Mouse (Mus musculus) heart, adult 8-10 months (tissue): ENCODE results near the gene Fam78a. TPM values are rescaled to one million over a fixed set of nuclear protein-coding genes. Genes with fewer than 3 reads are reported as not detected.

Experiments used
- DNase-seq: peaks from one replicate; pipeline ENCODE4 v3.0.0; 2022; ENCODE audit warnings: low spot score
- total RNA-seq, 4 experiments: library from RNA; stranded (reverse); gene quantifications; 2 replicates each; pipeline ENCODE4 v1.2.4; 2022

The Fam78a gene
- 10 to 100 TPM; 12.7 to 26.1 (median 16.3) TPM for total RNA-seq

GRCm38 (mm10) chr2:32084111-32084871, at the start of gene Fam78a:
Fam78a (minus strand) TSS chr2:32084857.
- DNase-seq: no peak

DNA sequence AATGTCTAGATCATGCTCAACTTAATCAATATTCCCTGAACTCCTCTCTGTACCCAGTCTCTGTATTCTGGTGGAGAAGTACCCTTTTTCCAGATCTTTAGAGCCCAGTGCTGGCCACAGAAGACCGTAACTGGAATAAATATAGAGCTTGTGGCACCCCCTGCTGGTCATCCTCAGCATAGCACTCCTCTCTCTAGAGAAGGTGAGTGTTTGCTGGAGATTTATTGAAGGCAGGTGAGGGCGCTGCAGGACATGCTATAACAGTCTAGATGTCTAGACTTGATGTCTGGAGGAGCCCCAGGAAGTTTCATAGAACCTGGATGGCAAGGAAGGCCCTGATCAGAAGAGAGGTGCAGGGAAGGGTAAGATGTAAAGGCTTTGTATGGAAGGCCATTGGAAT, 49.4 kb upstream of the Fam78a start:
- peak; percentile 83 for DNase-seq

DNA sequence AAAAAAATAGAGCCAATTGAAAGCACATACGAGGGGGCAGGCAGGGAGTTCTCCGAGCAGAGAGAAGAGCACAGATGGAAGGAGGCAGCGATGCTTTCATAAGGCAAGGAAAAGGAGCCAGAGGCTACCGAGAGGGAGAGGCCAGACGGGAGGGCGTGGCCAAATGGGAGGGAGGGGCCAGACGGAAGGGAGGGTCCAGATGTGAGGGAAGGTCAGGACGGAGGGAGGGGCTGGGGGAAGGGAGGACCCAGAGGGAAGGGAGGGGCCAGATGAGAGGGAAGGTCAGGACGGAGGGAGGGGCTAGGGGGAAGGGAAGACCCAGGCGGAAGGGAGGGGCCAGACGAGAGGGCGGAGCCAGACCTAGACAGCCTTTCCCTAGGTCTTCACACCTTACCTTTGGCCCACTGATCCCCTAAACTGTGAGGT, 47.9 kb upstream of the Fam78a start:
- no peak for DNase-seq

- DNase-seq: no peak
Measured at GRCm38 (mm10) chr2:32131866-32132566, 47.4 kb upstream of the Fam78a start.

- DNase-seq: no peak
Measured at GRCm38 (mm10) chr2:32131205-32131834, 46.7 kb upstream of the Fam78a start.

DNA sequence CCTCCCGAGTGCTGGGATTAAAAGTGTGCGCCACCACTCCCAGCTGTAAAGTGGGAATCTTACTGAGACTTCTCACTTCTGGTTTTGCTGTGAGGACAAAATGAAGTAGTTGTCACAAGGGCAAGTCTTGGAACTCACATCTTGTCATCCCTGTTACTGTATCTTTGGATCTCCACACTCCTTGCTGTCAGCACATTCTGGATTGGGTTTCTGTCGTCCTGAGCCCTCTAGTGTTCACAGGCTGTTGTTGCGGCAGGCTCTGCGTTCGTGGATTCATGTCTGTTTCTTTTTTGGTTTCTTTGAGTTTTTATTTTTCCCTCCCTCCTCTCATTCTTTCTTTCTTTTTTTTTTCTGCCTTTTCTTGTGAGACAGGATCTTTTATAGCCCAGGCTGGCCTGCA, 45.8 kb upstream of the Fam78a start:
- peak; percentile 63 for DNase-seq

DNA sequence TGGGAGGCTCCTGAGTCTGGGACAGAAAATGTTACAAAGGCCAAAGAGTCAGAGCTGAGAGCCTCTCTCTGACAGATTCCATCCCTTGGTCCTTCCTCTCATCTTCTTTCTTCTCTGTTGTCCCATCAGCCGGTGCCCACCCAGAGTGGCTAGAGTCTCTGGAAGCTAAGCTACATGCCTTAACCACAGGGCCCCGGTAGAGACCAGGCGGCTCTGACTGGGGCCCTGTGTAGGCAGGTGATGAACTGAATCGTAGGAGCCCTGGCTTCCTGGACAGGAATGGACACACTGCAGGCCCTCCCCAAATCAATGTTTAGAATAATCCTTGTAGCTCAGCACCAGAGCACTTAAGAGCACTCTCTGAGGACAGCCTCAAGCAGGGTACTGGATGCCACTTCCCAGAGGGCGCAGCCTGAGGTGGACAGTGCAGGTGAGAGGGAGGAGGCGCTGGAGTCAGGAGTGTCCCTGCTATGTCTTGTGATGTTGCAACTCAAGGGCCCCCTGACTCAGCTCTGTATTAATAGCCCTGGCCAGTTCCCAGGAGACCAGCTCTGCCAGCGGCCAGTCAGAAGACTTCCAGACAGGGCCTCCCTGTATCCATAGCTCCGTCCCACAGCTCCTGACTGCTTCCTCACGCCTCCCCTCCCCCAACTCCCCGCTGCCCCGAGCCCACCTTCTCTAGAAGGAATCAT, 44.9 kb upstream of the Fam78a start:
- DNase-seq: peak; percentile 74

DNA sequence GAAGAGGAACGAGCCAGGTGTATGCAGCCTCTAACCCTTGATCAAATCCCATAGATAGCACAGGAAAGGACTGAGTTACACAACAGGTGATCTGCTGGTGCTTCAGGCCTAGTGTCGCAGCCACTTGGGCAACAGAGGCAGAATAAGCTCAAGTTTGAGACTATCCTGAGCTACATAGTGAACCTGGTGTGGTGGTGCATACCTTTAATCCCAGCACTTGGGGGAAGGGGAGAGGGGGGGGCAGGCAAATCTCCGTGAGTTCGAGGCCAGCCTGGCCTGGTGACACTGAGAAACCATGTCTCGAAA, 43.8 kb upstream of the Fam78a start:
- DNase-seq: no peak

DNA sequence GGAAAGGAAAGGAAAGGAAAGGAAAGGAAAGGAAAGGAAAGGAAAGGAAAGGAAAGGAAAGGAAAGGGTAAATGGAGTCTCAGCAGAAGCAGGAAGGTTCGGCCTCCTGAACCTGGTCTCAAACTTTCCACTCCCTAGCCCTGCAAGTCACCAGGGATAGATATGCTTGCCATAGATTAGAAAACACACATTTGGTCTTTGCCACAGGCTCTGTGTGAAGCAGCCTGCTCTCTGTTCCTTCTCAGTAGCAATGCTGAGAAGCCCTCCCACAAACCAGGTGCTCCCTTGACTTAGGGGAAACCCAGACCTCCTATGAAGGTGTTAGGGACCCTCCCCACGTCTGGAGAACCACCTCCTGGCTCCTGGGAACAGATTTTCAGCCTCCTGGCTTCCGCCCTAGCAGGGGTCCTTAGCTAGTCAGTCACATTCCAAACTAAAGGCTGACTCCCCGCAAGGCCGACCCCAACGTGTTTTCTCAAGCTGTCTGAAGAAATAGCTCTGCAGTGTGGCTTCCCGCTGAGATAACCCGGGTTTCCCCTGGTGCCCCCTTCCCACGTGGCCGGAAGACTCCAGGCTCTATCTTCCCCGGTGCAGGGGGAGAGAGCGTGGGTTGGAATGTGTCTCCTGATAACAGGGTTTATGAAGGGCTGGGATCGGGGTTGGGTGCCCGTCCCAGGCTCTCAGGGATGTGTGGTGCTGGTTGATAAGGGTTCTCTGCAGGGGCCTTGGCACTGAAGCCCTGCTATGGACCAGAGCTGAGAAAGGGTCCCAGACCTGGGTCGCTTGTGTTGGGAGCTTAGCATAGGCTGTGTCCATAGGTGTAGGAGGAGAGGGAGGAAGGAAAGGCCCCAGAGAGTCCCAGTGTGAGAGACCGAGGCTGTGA, 43.2 kb upstream of the Fam78a start:
- no peak for DNase-seq

GRCm38 (mm10) chr2:32121785-32122184, 37.1 kb upstream of the Fam78a start:
- DNase-seq: no peak

GRCm38 (mm10) chr2:32121150-32121549, 36.5 kb upstream of the Fam78a start:
- no peak for DNase-seq

GRCm38 (mm10) chr2:32119802-32120750, 35.4 kb upstream of the Fam78a start:
- DNase-seq: peak; percentile 72

GRCm38 (mm10) chr2:32115851-32116268, 31.2 kb upstream of the Fam78a start:
- DNase-seq: no peak

- DNase-seq: no peak
Measured at GRCm38 (mm10) chr2:32112548-32112947, 27.9 kb upstream of the Fam78a start.

GRCm38 (mm10) chr2:32111268-32111667, 26.6 kb upstream of the Fam78a start:
- no peak for DNase-seq

GRCm38 (mm10) chr2:32105930-32106329, 21.3 kb upstream of the Fam78a start:
- no peak for DNase-seq

DNA sequence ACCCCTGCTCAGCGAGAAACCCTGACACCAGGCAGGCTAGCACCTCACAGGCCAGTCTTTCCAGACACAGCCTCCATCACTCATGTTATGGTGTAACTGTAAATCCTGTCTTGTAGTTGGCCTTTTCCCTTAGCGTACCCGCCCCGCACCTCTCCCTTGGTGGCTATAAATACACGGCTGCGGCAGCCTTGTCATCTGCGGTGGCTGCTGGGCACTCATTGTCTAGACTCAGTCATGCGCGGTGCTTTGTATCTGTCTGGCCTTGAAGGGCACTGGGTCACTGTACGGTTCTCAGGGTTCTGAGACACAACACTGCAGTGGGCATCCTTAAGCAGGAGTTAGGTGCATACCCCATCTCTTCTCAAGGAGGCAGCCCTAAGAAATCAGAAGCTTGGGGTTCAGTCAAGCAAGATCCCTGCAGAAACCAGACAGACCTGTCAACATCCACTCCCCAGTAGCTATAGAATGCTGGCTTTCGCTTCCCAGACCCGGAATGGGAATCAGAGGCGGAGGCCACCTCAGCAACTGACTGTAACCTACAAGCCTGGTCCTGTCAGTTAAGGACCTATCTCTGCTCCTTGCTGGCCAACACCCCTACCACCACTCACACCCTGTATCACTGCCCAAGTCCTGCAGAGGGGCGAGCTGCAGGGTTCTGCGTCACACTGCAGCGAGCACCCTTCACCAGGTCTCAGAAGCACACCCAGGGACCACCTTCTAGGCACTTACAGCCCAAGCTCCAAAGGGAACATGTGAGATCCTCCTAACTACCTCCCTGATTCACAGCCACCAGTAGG, 20.7 kb upstream of the Fam78a start:
- DNase-seq: no peak

GRCm38 (mm10) chr2:32104122-32104521, 19.5 kb upstream of the Fam78a start:
- no peak for DNase-seq

GRCm38 (mm10) chr2:32103557-32103956, 18.9 kb upstream of the Fam78a start:
- no peak for DNase-seq
